Mouse (Mus musculus): ENCODE measurements around the gene Zfp64. TPM values are rescaled to one million over a fixed set of nuclear protein-coding genes. Genes with fewer than 3 reads are reported as not detected.

The Zfp64 gene
- polyA plus RNA-seq, 1 experiment from 2014 or later: 15.1 TPM

- H3K4me2 ChIP-seq: no peak overlapping the region
- no peak overlapping the region for H3K4me3 ChIP-seq
- no peaks in the 10 kb centered on the region; the same call in 1 of the 2 replicates for H3K27me3 ChIP-seq (replicated peaks)
- H3K9me3 ChIP-seq: 0 out of 2 replicates have a peak, but pooled peaks cover 1% of the 10 kb centered on the region
- WGBS: 60% methylated on average over 8 of the region's 8 CpGs
- no peaks in the 10 kb centered on the region for H3K36me3 ChIP-seq
- no peak overlapping the region for H3K9ac ChIP-seq
- H3K4me1 ChIP-seq: no peaks in the 10 kb centered on the region
- H3K27ac ChIP-seq (replicated peaks): no peak overlapping the region
- no peak for ATAC-seq (ENCODE audit: extremely low read depth, insufficient number of reproducible peaks, low FRiP score, low TSS enrichment)
These were observed 70.7 kb downstream of the Zfp64 start for GRCm38 (mm10) chr2:168884641-168885040.

DNA sequence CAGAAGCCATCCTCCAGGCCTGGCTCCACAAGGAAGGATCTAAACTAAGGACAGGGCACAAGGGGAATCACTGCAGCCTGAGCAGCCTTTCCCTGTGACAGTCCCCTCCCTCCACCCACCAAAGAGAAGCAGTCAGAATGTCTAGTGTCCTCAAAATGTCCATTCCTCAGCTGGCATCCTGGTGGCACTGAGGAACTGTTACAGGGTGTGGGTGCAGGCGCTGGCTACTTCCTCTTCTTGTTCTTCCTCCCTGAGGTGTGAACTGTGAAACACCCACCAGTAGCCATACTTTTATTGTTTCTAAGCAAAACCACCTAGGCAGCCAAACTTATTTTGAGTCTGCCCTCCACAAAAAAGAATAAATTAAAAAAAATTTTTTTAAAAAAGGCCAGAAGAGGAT is 72.4 kb downstream of the Zfp64 start:
- Histone ChIP-seq H3K4me2 (no peak overlapping the region), H3K9me3 (0 out of 2 replicates have a peak, but pooled peaks cover 4% of the 10 kb centered on the region), H3K36me3 (no peaks in the 10 kb centered on the region), H3K4me1 (no peaks in the 10 kb centered on the region), H3K4me3 (no peak overlapping the region), H3K9ac (no peak overlapping the region), H3K27me3 (replicated peaks) (no peaks in the 10 kb centered on the region), H3K27ac (replicated peaks) (no peak overlapping the region)
- 83% methylated on average over 1 of the region's 1 CpGs for WGBS
- no peak for ATAC-seq (ENCODE audit: extremely low read depth, insufficient number of reproducible peaks, low FRiP score, low TSS enrichment)

DNA sequence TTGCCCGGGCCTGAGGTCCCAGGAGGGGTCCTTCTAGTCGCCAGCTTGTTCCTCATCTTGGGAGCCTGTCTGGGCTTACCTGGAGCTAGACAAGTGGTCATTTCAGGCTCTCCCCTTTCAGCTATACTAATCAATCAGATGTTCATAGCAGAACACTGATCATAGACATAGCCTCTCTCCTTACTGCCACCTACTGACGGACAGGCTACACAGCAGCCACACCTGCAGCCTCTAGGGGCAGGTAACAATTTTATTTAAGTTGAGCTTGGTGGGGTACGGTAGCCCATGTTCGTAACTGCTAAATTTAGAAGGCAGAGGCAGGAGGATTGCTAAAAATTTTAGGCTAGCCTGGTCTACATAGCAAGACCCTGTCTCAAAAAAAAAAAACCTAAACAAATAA is 73.5 kb downstream of the Zfp64 start:
- no peak overlapping the region for H3K9ac ChIP-seq
- H3K4me1 ChIP-seq: no peaks in the 10 kb centered on the region
- H3K27ac ChIP-seq (replicated peaks): no peak overlapping the region
- H3K4me2 ChIP-seq: no peak overlapping the region
- ATAC-seq (ENCODE audit: extremely low read depth, insufficient number of reproducible peaks, low FRiP score, low TSS enrichment): no peak
- no peak overlapping the region for H3K4me3 ChIP-seq
- H3K9me3 ChIP-seq: 0 out of 2 replicates have a peak, but pooled peaks cover 4% of the 10 kb centered on the region
- H3K36me3 ChIP-seq: no peaks in the 10 kb centered on the region
- WGBS: 43% methylated on average over 5 of the region's 5 CpGs
- no peaks in the 10 kb centered on the region for H3K27me3 ChIP-seq (replicated peaks)

- Histone ChIP-seq H3K4me3 (no peak overlapping the region), H3K36me3 (no peaks in the 10 kb centered on the region), H3K4me1 (no peaks in the 10 kb centered on the region), H3K9me3 (0 out of 2 replicates have a peak, but pooled peaks cover 4% of the 10 kb centered on the region), H3K4me2 (no peak overlapping the region), H3K9ac (no peak overlapping the region), H3K27me3 (replicated peaks) (no peaks in the 10 kb centered on the region), H3K27ac (replicated peaks) (no peak overlapping the region)
- no peak for ATAC-seq (ENCODE audit: extremely low read depth, insufficient number of reproducible peaks, low FRiP score, low TSS enrichment)
- 77% methylated on average over 10 of the region's 10 CpGs for WGBS
These were observed 75.8 kb downstream of the Zfp64 start for GRCm38 (mm10) chr2:168879573-168879972.

DNA sequence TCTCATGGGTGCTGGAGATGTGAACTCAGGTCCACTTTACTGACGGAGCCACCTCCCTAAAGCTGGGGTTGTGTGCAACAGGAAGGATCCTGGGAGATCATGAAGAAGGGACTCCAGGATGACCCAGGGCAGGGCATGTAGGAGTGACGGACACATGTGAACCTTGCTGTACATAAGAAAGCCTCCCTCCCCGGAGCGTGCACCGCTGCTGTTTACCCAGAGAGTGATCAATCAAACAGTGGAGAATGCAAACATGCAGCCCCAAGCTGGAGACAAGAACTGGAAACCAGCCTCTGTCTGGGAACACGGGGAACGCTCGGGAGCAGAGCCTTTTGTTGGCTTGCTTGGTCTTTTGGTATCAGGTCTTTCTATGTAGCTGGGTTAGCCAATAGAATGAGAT is 76.7 kb downstream of the Zfp64 start:
- no peaks in the 10 kb centered on the region for H3K27me3 ChIP-seq (replicated peaks)
- no peaks in the 10 kb centered on the region for H3K4me1 ChIP-seq
- H3K4me2 ChIP-seq: no peak overlapping the region
- WGBS: 79% methylated on average over 8 of the region's 8 CpGs
- H3K36me3 ChIP-seq: no peaks in the 10 kb centered on the region
- H3K9me3 ChIP-seq: 0 out of 2 replicates have a peak, but pooled peaks cover 4% of the 10 kb centered on the region
- no peak overlapping the region for H3K27ac ChIP-seq (replicated peaks)
- ATAC-seq (ENCODE audit: extremely low read depth, insufficient number of reproducible peaks, low FRiP score, low TSS enrichment): no peak
- H3K9ac ChIP-seq: no peak overlapping the region
- H3K4me3 ChIP-seq: no peak overlapping the region

DNA sequence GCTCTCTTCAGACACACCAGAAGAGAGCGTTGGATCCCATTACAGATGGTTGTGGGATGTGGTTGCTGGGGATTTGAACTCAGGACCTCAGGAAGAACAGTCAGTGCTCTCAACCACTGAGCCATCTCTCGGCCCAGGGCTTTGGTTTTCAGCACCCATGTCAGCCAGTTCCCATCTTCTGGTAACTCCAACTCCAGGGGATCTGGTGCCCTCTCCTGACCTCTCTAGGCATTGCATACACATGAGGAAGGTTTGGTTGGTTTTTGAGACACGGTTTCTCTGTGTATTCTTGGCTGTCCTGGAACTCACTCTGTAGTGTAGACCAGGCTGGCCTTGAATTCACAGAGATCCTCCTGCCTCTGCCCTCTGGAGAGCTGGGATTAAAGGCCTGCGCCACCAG is 77.2 kb downstream of the Zfp64 start:
- H3K4me3 ChIP-seq: no peak overlapping the region
- H3K4me1 ChIP-seq: 0 out of 2 replicates have a peak, but pooled peaks cover 1% of the 10 kb centered on the region
- H3K9me3 ChIP-seq: 0 out of 2 replicates have a peak, but pooled peaks cover 4% of the 10 kb centered on the region
- no peak for ATAC-seq (ENCODE audit: extremely low read depth, insufficient number of reproducible peaks, low FRiP score, low TSS enrichment)
- H3K27me3 ChIP-seq (replicated peaks): no peaks in the 10 kb centered on the region
- H3K36me3 ChIP-seq: no peaks in the 10 kb centered on the region
- H3K27ac ChIP-seq (replicated peaks): no peak overlapping the region
- 79% methylated on average over 4 of the region's 4 CpGs for WGBS
- no peak overlapping the region for H3K4me2 ChIP-seq
- no peak overlapping the region for H3K9ac ChIP-seq

GRCm38 (mm10) chr2:168876631-168877030 is 78.8 kb downstream of the Zfp64 start:
- Histone ChIP-seq H3K27ac (replicated peaks) (no peak overlapping the region), H3K27me3 (replicated peaks) (no peaks in the 10 kb centered on the region), H3K36me3 (no peaks in the 10 kb centered on the region), H3K9ac (no peak overlapping the region), H3K4me3 (no peak overlapping the region), H3K9me3 (0 out of 2 replicates have a peak, but pooled peaks cover 4% of the 10 kb centered on the region), H3K4me1 (peaks cover 7% of the 10 kb centered on the region; the same call in 1 of the 2 replicates), H3K4me2 (no peak overlapping the region)
- 80% methylated on average over 10 of the region's 10 CpGs for WGBS
- no peak for ATAC-seq (ENCODE audit: extremely low read depth, insufficient number of reproducible peaks, low FRiP score, low TSS enrichment)

DNA sequence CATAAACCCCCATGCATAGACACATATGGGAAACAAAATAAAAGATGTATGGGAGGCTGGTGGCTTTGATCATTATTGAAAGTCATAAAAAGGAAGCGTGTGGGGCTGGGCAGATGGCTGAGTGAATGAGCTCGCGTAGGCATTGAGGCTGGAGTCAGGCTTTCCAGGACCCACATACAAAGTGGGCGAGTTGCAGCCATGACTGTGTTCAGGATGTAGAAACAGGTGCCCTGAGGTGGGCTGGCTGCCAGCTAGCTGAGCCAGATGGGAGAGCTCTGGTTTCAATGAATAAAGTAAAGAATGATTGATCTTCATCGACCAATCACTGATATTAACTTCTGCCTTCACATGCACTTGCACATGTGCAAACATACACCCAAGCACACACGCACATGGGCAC is 80.9 kb downstream of the Zfp64 start:
- H3K27ac ChIP-seq (replicated peaks): no peak overlapping the region
- H3K4me3 ChIP-seq: no peak overlapping the region
- H3K9me3 ChIP-seq: 0 out of 2 replicates have a peak, but pooled peaks cover 2% of the 10 kb centered on the region
- H3K36me3 ChIP-seq: no peaks in the 10 kb centered on the region
- ATAC-seq (ENCODE audit: extremely low read depth, insufficient number of reproducible peaks, low FRiP score, low TSS enrichment): no peak
- peaks cover 7% of the 10 kb centered on the region; the same call in 1 of the 2 replicates for H3K4me1 ChIP-seq
- H3K4me2 ChIP-seq: no peak overlapping the region
- H3K9ac ChIP-seq: no peak overlapping the region
- 92% methylated on average over 6 of the region's 6 CpGs for WGBS
- no peaks in the 10 kb centered on the region for H3K27me3 ChIP-seq (replicated peaks)

GRCm38 (mm10) chr2:168871767-168872511 is 83.4 kb downstream of the Zfp64 start:
- H3K4me3 ChIP-seq: peak overlapping the region; percentile 1; the same call in 1 of the 2 replicates
- H3K4me1 ChIP-seq: peaks cover 7% of the 10 kb centered on the region; the same call in 1 of the 2 replicates
- H3K9me3 ChIP-seq: no peaks in the 10 kb centered on the region
- peak overlapping the region; percentile 38 for H3K4me2 ChIP-seq
- ATAC-seq (ENCODE audit: extremely low read depth, insufficient number of reproducible peaks, low FRiP score, low TSS enrichment): no peak
- WGBS: 56% methylated on average over 22 of the region's 22 CpGs
- no peak overlapping the region for H3K9ac ChIP-seq
- H3K27ac ChIP-seq (replicated peaks): no peak overlapping the region
- H3K27me3 ChIP-seq (replicated peaks): no peaks in the 10 kb centered on the region
- H3K36me3 ChIP-seq: no peaks in the 10 kb centered on the region

DNA sequence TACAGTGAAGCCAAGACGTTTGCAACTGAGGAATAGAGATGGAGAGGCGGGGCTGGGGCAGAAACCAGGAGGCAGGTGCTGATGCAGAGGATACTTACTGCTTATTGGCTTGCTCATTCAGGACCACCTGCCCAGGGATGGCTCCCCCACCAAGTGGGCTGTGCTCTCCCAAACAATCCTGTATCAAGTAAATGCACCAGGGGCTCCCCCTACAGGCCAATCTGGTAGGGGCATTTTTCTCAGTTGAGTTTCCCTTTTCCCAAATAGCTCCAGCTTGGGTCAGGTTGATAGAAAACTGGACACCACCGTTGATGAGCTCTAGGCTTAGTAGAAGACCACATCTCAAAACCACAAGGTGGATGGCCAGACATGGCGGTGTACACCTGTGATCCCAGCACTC is 84.9 kb downstream of the Zfp64 start:
- Histone ChIP-seq H3K4me2 (no peak overlapping the region), H3K36me3 (no peaks in the 10 kb centered on the region), H3K4me3 (no peak overlapping the region), H3K9me3 (no peaks in the 10 kb centered on the region), H3K4me1 (peaks cover 7% of the 10 kb centered on the region; the same call in 1 of the 2 replicates), H3K9ac (no peak overlapping the region), H3K27me3 (replicated peaks) (no peaks in the 10 kb centered on the region), H3K27ac (replicated peaks) (no peak overlapping the region)
- 56% methylated on average over 4 of the region's 4 CpGs for WGBS
- ATAC-seq (ENCODE audit: extremely low read depth, insufficient number of reproducible peaks, low FRiP score, low TSS enrichment): no peak

- Histone ChIP-seq H3K27ac (replicated peaks) (no peak overlapping the region), H3K9ac (no peak overlapping the region), H3K4me2 (no peak overlapping the region), H3K4me3 (no peak overlapping the region), H3K36me3 (no peaks in the 10 kb centered on the region), H3K4me1 (no peaks in the 10 kb centered on the region; the same call in 1 of the 2 replicates), H3K9me3 (no peaks in the 10 kb centered on the region), H3K27me3 (replicated peaks) (no peaks in the 10 kb centered on the region)
- 61% methylated on average over 8 of the region's 8 CpGs for WGBS
- no peak for ATAC-seq (ENCODE audit: extremely low read depth, insufficient number of reproducible peaks, low FRiP score, low TSS enrichment)
These were observed 88.4 kb downstream of the Zfp64 start for GRCm38 (mm10) chr2:168866942-168867341.

DNA sequence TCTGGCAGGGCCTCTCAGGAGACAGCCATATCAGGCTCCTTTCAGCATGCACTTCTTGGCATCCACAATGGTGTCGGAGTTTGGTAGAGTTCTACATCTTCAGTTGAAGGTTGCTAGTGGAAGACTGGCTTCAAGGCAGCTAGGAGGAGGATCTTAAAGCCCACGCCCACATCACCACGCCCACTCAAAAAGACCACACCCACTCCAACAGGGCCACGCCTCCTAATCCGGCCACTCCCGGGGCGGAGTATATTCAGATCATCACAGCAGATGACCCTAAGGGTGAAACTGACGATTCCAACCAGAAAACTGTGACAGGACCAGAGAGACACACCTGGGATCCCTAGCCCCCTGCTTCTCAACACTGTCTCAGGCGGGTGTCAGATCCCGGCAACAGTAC is 89.0 kb downstream of the Zfp64 start:
- no peak for ATAC-seq (ENCODE audit: extremely low read depth, insufficient number of reproducible peaks, low FRiP score, low TSS enrichment)
- Histone ChIP-seq H3K27ac (replicated peaks) (no peak overlapping the region), H3K36me3 (no peaks in the 10 kb centered on the region), H3K4me1 (no peaks in the 10 kb centered on the region), H3K4me3 (no peak overlapping the region), H3K9me3 (no peaks in the 10 kb centered on the region), H3K9ac (no peak overlapping the region), H3K4me2 (no peak overlapping the region), H3K27me3 (replicated peaks) (no peaks in the 10 kb centered on the region)
- WGBS: 62% methylated on average over 10 of the region's 10 CpGs
